ENCODE assay signal across 23 mouse cellular contexts in the genomic region with DNA sequence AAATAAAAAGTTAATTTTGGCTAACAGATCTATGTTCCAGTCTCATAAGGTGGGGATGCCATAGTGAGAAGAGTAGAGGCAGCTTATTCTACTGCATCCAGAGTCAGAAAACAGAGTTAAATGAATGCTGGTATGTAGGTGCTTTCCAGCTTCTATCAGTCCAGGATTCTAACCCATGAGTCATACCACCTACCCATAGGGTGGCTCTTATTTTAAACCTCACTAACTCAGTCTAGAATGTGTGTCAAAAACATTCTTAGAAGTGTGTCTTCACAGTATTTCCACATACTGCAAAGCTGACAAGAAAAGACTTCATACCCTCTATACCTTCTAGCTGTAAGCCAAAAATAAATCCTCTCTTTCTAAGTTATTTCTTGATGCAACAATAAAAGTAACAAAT.
DNase-seq lines count a peak whose midpoint lies in the region; ATAC-seq lines count a peak whose summit lies in the region.
"Had no signal": no experiment of that assay in that cellular context is flagged by ENCODE, and none has a peak within 500 bp of the region (broad histone marks: within the 10 kb centered on the region; RNA-seq: fewer than 3 reads in every experiment).

No protein-coding gene starts in this region.

- no peaks in the 10 kb centered on the region for H3K36me3 ChIP-seq in heart, embryonic 11.5 days (ENCODE audit: control insufficient read depth, insufficient read depth, low read length)
- H3K36me3 ChIP-seq: G1E had no signal

- H3K4me1 ChIP-seq in heart, embryonic 11.5 days (ENCODE audit: control insufficient read depth, insufficient read depth, low read length), result no peaks in the 10 kb centered on the region

- no peak overlapping the region for H3K4me3 ChIP-seq in heart, embryonic 11.5 days (ENCODE audit: low read depth, low read length)

- H3K27ac ChIP-seq in heart, embryonic 11.5 days (ENCODE audit: low read depth, low read length), result no peak overlapping the region

- H3K27me3 ChIP-seq in heart, embryonic 11.5 days (ENCODE audit: control insufficient read depth, insufficient read depth, low read length), result no peaks in the 10 kb centered on the region
- H3K27me3 ChIP-seq: CH12.LX, Patski had no signal

- no peak for DNase-seq in frontal cortex, postnatal 14 days (ENCODE audit: low spot score in 2 of 2)
- DNase-seq in right cerebral cortex, adult 18-20 months, result peak; percentile 9
- DNase-seq in right cerebral cortex, postnatal 25 days, result no peak
- DNase-seq in brain, adult 2 months (ENCODE audit: low read depth, low spot score), result peak; percentile 73
- DNase-seq in telencephalon, adult 2 months (ENCODE audit: low read depth, low spot score), result peak; percentile 52
- DNase-seq: adrenal gland, adult 2 months; adrenal gland, adult 8-10 months; adrenal gland, postnatal 10 days; adrenal gland, postnatal 14 days; adrenal gland, postnatal 25 days; adrenal gland, postnatal 36 days; B cell, adult 2 months; cerebellum, adult 11 months; cerebellum, adult 11-12 months; cerebellum, adult 18-20 months had no signal

- no peak overlapping the region for H3K4me2 ChIP-seq in heart, embryonic 11.5 days

- H3K9ac ChIP-seq in heart, embryonic 11.5 days (ENCODE audit: low read depth, low read length), result no peak overlapping the region

- H3K9me3 ChIP-seq in heart, embryonic 11.5 days (replicated peaks; ENCODE audit: control insufficient read depth, low read length), result no peaks in the 10 kb centered on the region
- H3K9me3 ChIP-seq: G1E had no signal

- peak; percentile 100 for ATAC-seq in frontal cortex, adult (ENCODE audit: low TSS enrichment)
- ATAC-seq in megakaryocyte progenitor cell, adult 5-6 weeks (replicated peaks; ENCODE audit: poor library complexity), result no peak
- no peak for ATAC-seq in heart, embryonic 11.5 days (replicated peaks; ENCODE audit: insufficient number of reproducible peaks, low FRiP score, low TSS enrichment)
- ATAC-seq: activated CD4-positive, CD25-positive, alpha-beta regulatory T cell, adult 4 months; CD4-positive, CD25-positive, alpha-beta regulatory T cell, adult 4 months; Patski had no signal

Comparison
In these comparisons a context has a peak if more than half of its experiments do, and no peak if none do; other contexts are left out.
1. DNase-seq: peak in right cerebral cortex, adult 18-20 months (single experiment), brain, adult 2 months (single experiment) and telencephalon, adult 2 months (single experiment); none in frontal cortex, postnatal 14 days (0 of 2) and right cerebral cortex, postnatal 25 days (single experiment).